Mouse (Mus musculus) limb, embryonic 13.5 days (tissue): ENCODE measurements around the gene Rufy3. TPM values are rescaled to one million over a fixed set of nuclear protein-coding genes. Genes with fewer than 3 reads are reported as not detected.

Experiments used
- ATAC-seq: fragments of 200-750 bp; cut with Nextera tagmentation; 2 replicates; pipeline ENCODE4 v1.8.0; 2017; ENCODE audit warnings: low read depth, moderate number of reproducible peaks, moderate TSS enrichment; ENCODE audit not compliant: low FRiP score
- H3K27ac ChIP-seq: fragments of 300-500 bp; sonication (generic); 2 replicates; pipeline ENCODE4 v1.5.1; 2015; ENCODE audit warnings: inconsistent platforms, mild to moderate bottlenecking, moderate library complexity
- H3K27me3 ChIP-seq: fragments of 300-500 bp; sonication (generic); 2 replicates; pipeline ENCODE4 v1.6.1; 2015; ENCODE audit warnings: mild to moderate bottlenecking, inconsistent platforms
- H3K36me3 ChIP-seq: fragments of 300-500 bp; sonication (generic); 2 replicates; pipeline ENCODE4 v1.6.1; 2015; ENCODE audit warnings: inconsistent platforms, mild to moderate bottlenecking, moderate library complexity
- H3K4me1 ChIP-seq: fragments of 300-500 bp; sonication (generic); 2 replicates; pipeline ENCODE4 v1.6.1; 2015; ENCODE audit warnings: inconsistent platforms
- H3K4me2 ChIP-seq: fragments of 300-500 bp; sonication (generic); replicated peaks from 2 replicates; pipeline ENCODE4 v1.6.1; 2015; ENCODE audit warnings: inconsistent platforms, mild to moderate bottlenecking, moderate library complexity
- H3K4me3 ChIP-seq: fragments of 300-500 bp; sonication (generic); 2 replicates; pipeline ENCODE4 v1.5.1; 2015; ENCODE audit warnings: moderate library complexity, mild to moderate bottlenecking, inconsistent platforms
- H3K9ac ChIP-seq: fragments of 300-500 bp; sonication (generic); 2 replicates; pipeline ENCODE4 v1.6.1; 2015; ENCODE audit warnings: mild to moderate bottlenecking, inconsistent platforms
- H3K9me3 ChIP-seq: fragments of 300-500 bp; sonication (generic); 2 replicates; pipeline ENCODE4 v1.6.1; 2016; ENCODE audit warnings: inconsistent platforms
- WGBS: fragments of 180-500 bp; shearing (Covaris S2); methylation state at CpG from one replicate; pipeline ENCODE4 v1.1.7; 2015; 5-methylcytosine and 5-hydroxymethylcytosine counted together
- polyA plus RNA-seq: library from polyadenylated mRNA; unstranded; fragments of >200 nt; fragmentation: Nextera tagmentation; extraction: Ambion mirVana; gene quantifications from 2 replicates; pipeline ENCODE4 v1.2.1, GENCODE M21; 2015

The Rufy3 gene
- polyA plus RNA-seq, 1 experiment from 2014 or later: 9.4 TPM

DNA sequence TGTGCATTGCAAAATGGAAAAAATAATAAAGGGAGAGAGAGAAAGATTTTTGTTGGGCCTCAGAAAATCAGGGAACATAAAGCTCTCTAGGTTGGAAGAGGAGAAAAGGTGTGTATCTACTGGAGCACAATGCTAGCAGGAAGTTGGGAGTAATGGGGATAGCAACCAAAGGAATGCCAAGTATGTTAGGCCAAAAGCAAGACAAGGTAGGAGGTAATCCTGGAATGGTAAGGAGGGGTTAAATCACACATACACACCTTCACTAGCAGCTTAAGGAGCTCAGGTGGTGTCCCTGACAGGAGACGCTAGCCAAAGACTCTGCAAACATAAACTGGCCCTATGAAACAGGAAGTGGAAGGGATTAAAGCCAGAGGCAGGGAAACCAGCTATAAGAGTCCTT lies 5.8 kb upstream of the Rufy3 start:
- no peak for ATAC-seq

GRCm38 (mm10) chr5:88561080-88561814 lies 3.6 kb upstream of the Rufy3 start:
- WGBS: 78% methylated on average over 9 of the region's 9 CpGs
- H3K27ac ChIP-seq: no peak overlapping the region
- H3K4me3 ChIP-seq: no peak overlapping the region
- H3K9me3 ChIP-seq: no peaks in the 10 kb centered on the region
- H3K36me3 ChIP-seq: peaks cover 11% of the 10 kb centered on the region
- peaks cover 11% of the 10 kb centered on the region; the same call in 1 of the 2 replicates for H3K4me1 ChIP-seq
- H3K4me2 ChIP-seq: no peak overlapping the region
- no peak overlapping the region for H3K9ac ChIP-seq
- H3K27me3 ChIP-seq: no peaks in the 10 kb centered on the region
- ATAC-seq: no peak

More for the DNA sequence above, 5.8 kb upstream of the Rufy3 start:
- H3K9me3 ChIP-seq: no peaks in the 10 kb centered on the region
- no peak overlapping the region for H3K4me3 ChIP-seq
- no peak overlapping the region for H3K4me2 ChIP-seq
- H3K4me1 ChIP-seq: peaks cover 20% of the 10 kb centered on the region
- no peak overlapping the region for H3K27ac ChIP-seq
- no peaks in the 10 kb centered on the region for H3K27me3 ChIP-seq
- H3K36me3 ChIP-seq: peaks cover 21% of the 10 kb centered on the region
- no peak overlapping the region for H3K9ac ChIP-seq
- WGBS: 6% methylated on average over 1 of the region's 1 CpGs

- Histone ChIP-seq H3K27ac (no peak overlapping the region), H3K4me1 (peaks cover 10% of the 10 kb centered on the region; the same call in 1 of the 2 replicates), H3K9me3 (no peaks in the 10 kb centered on the region), H3K27me3 (no peaks in the 10 kb centered on the region), H3K4me2 (no peak overlapping the region), H3K4me3 (no peak overlapping the region), H3K36me3 (peaks cover under 1% of the 10 kb centered on the region; the same call in 1 of the 2 replicates), H3K9ac (no peak overlapping the region)
- WGBS: 70% methylated on average over 8 of the region's 8 CpGs
- ATAC-seq: no peak
These were observed 1.7 kb upstream of the Rufy3 start for GRCm38 (mm10) chr5:88562863-88563780.

- peak; percentile 72 for ATAC-seq
- peak overlapping the region; percentile 86 for H3K9ac ChIP-seq
- peak overlapping the region; percentile 83 for H3K27ac ChIP-seq
- H3K4me2 ChIP-seq: peak overlapping the region; percentile 80
- peak overlapping the region; percentile 91 for H3K4me3 ChIP-seq
- H3K36me3 ChIP-seq: peaks cover 12% of the 10 kb centered on the region; the same call in 1 of the 2 replicates
- H3K9me3 ChIP-seq: no peaks in the 10 kb centered on the region
- peaks cover 10% of the 10 kb centered on the region; the same call in 1 of the 2 replicates for H3K4me1 ChIP-seq
- under 1% methylated on average over 72 of the region's 119 CpGs for WGBS
- no peaks in the 10 kb centered on the region for H3K27me3 ChIP-seq
These were observed 551 bp downstream of the Rufy3 start for GRCm38 (mm10) chr5:88565148-88566033.

GRCm38 (mm10) chr5:88566034-88566841 lies 1.4 kb downstream of the Rufy3 start:
- no peaks in the 10 kb centered on the region for H3K27me3 ChIP-seq
- peak overlapping the region; percentile 86 for H3K9ac ChIP-seq
- WGBS: 8% methylated on average over 14 of the region's 14 CpGs
- H3K4me3 ChIP-seq: peak overlapping the region; percentile 91
- H3K4me1 ChIP-seq: peaks cover 10% of the 10 kb centered on the region; the same call in 1 of the 2 replicates
- peaks cover 17% of the 10 kb centered on the region; the same call in 1 of the 2 replicates for H3K36me3 ChIP-seq
- H3K4me2 ChIP-seq: peak overlapping the region; percentile 80
- H3K9me3 ChIP-seq: no peaks in the 10 kb centered on the region
- peak overlapping the region; percentile 83; the same call in 1 of the 2 replicates for H3K27ac ChIP-seq
- no peak for ATAC-seq

GRCm38 (mm10) chr5:88569541-88569940 lies 4.7 kb downstream of the Rufy3 start:
- Histone ChIP-seq H3K4me3 (no peak overlapping the region), H3K4me2 (no peak overlapping the region), H3K9ac (no peak overlapping the region), H3K4me1 (peaks cover 8% of the 10 kb centered on the region; the same call in 1 of the 2 replicates), H3K27ac (no peak overlapping the region), H3K27me3 (no peaks in the 10 kb centered on the region), H3K36me3 (peaks cover 22% of the 10 kb centered on the region), H3K9me3 (no peaks in the 10 kb centered on the region)
- WGBS: 74% methylated on average over 3 of the region's 3 CpGs
- ATAC-seq: no peak

GRCm38 (mm10) chr5:88574829-88575228 lies 10.0 kb downstream of the Rufy3 start:
- ATAC-seq: no peak
- Histone ChIP-seq H3K4me1 (peaks cover 14% of the 10 kb centered on the region), H3K4me3 (no peak overlapping the region), H3K36me3 (peaks cover 14% of the 10 kb centered on the region), H3K27me3 (no peaks in the 10 kb centered on the region), H3K9me3 (no peaks in the 10 kb centered on the region), H3K27ac (no peak overlapping the region), H3K4me2 (no peak overlapping the region), H3K9ac (no peak overlapping the region)
- WGBS: 85% methylated on average over 3 of the region's 3 CpGs

GRCm38 (mm10) chr5:88575506-88576338 lies 10.9 kb downstream of the Rufy3 start:
- peak; percentile 71 for ATAC-seq
- Histone ChIP-seq H3K4me1 (peaks cover 14% of the 10 kb centered on the region), H3K27ac (peak overlapping the region; percentile 39; the same call in 1 of the 2 replicates), H3K27me3 (no peaks in the 10 kb centered on the region), H3K4me3 (no peak overlapping the region), H3K9me3 (no peaks in the 10 kb centered on the region), H3K9ac (0 out of 2 replicates have a peak overlapping the region, but pooled peaks have one; percentile 8), H3K4me2 (no peak overlapping the region), H3K36me3 (peaks cover 7% of the 10 kb centered on the region)
- 43% methylated on average over 3 of the region's 3 CpGs for WGBS

GRCm38 (mm10) chr5:88580681-88581080 lies 15.8 kb downstream of the Rufy3 start:
- 76% methylated on average over 10 of the region's 10 CpGs for WGBS

GRCm38 (mm10) chr5:88581343-88581742 lies 16.5 kb downstream of the Rufy3 start:
- no peak overlapping the region for H3K27ac ChIP-seq
- H3K4me1 ChIP-seq: peaks cover 13% of the 10 kb centered on the region
- H3K9me3 ChIP-seq: no peaks in the 10 kb centered on the region
- H3K4me2 ChIP-seq: no peak overlapping the region
- no peak overlapping the region for H3K9ac ChIP-seq
- WGBS: 91% methylated on average over 6 of the region's 6 CpGs
- no peak for ATAC-seq
- no peaks in the 10 kb centered on the region for H3K36me3 ChIP-seq
- H3K27me3 ChIP-seq: no peaks in the 10 kb centered on the region
- no peak overlapping the region for H3K4me3 ChIP-seq

More at GRCm38 (mm10) chr5:88580681-88581080, 15.8 kb downstream of the Rufy3 start:
- peaks cover 13% of the 10 kb centered on the region for H3K4me1 ChIP-seq
- H3K9ac ChIP-seq: no peak overlapping the region
- H3K36me3 ChIP-seq: no peaks in the 10 kb centered on the region
- H3K4me2 ChIP-seq: no peak overlapping the region
- H3K27ac ChIP-seq: no peak overlapping the region
- ATAC-seq: no peak
- H3K9me3 ChIP-seq: no peaks in the 10 kb centered on the region
- no peaks in the 10 kb centered on the region for H3K27me3 ChIP-seq
- H3K4me3 ChIP-seq: no peak overlapping the region
